ENCODE assay signal across 8 mouse cellular contexts in the genomic region with DNA sequence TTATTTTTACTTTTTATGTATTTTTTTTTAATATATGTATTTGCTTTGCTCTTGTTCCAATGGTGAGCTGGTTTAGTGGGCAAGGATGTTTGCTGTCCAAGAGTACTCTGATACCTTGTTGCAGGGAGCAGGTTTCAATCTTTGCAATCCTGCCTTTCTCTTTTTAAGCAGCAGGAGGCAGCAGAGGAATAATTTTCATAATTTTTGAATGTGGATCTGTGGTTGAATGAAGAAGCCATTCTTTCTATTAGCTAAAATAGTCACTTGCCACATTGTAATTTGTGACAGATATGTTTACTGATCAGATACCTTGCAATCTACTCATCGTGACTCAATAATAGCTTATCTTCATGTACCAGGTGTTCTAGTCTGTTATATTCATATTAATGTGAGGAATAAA.
A peak's percentile ranks its signal among the peaks of the same experiment; 100 is the strongest.
DNase-seq lines count a peak whose midpoint lies in the region; ATAC-seq and TF ChIP-seq lines count a peak whose summit lies in the region.
"Had no signal": no experiment of that assay in that cellular context is flagged by ENCODE, and none has a peak within 500 bp of the region (broad histone marks: within the 10 kb centered on the region; RNA-seq: fewer than 3 reads in every experiment).

No protein-coding gene starts in this region.

- DNase-seq in urinary bladder, postnatal 25 days (ENCODE audit: low spot score): peak; percentile 43
- no peak for DNase-seq in urinary bladder, adult 2 months (ENCODE audit: low spot score)
- peak; percentile 63 to 73 for DNase-seq in cerebellum, postnatal 10 days
- peak; percentile 21 for DNase-seq in layer of hippocampus, adult 9-11 months
- peak; percentile 22 for DNase-seq in thymus, postnatal 4 days

- H3K4me1 ChIP-seq in intestine, postnatal 0 days (replicated peaks; ENCODE audit: control insufficient read depth, insufficient read depth, low read length): no peaks in the 10 kb centered on the region
- no peaks in the 10 kb centered on the region for H3K4me1 ChIP-seq in intestine, embryonic 15.5 days (replicated peaks)

- ATAC-seq in intestine, postnatal 0 days: no peak
- ATAC-seq in intestine, embryonic 15.5 days: no peak

- H3K36me3 ChIP-seq in intestine, postnatal 0 days (ENCODE audit: control insufficient read depth, insufficient read depth): no peaks in the 10 kb centered on the region
- no peaks in the 10 kb centered on the region for H3K36me3 ChIP-seq in intestine, embryonic 15.5 days
- H3K36me3 ChIP-seq: neural tube, embryonic 13.5 days had no signal

- 56% methylated on average over 1 of the region's 1 CpGs for WGBS in intestine, postnatal 0 days
- WGBS in intestine, embryonic 15.5 days: 63% methylated on average over 1 of the region's 1 CpGs

- H3K4me3 ChIP-seq in intestine, postnatal 0 days (ENCODE audit: low read depth, low read length): no peak overlapping the region
- no peak overlapping the region for H3K4me3 ChIP-seq in intestine, embryonic 15.5 days (replicated peaks)
- H3K4me3 ChIP-seq: neural tube, embryonic 13.5 days had no signal

- no peaks in the 10 kb centered on the region for H3K27me3 ChIP-seq in intestine, postnatal 0 days (replicated peaks; ENCODE audit: control insufficient read depth, insufficient read depth, low read length)
- no peaks in the 10 kb centered on the region for H3K27me3 ChIP-seq in intestine, embryonic 15.5 days (replicated peaks)
- H3K27me3 ChIP-seq: neural tube, embryonic 13.5 days had no signal

- no peak overlapping the region for H3K4me2 ChIP-seq in intestine, postnatal 0 days (replicated peaks; ENCODE audit: low read depth)
- H3K4me2 ChIP-seq in intestine, embryonic 15.5 days (replicated peaks): no peak overlapping the region
- H3K4me2 ChIP-seq: neural tube, embryonic 13.5 days had no signal

- peak; percentile 74 for TF ChIP-seq CTCF in intestine, postnatal 0 days (IDR thresholded peaks at IDR 0.05; ENCODE audit: low read depth)

- H3K9me3 ChIP-seq in intestine, postnatal 0 days (ENCODE audit: control insufficient read depth): no peaks in the 10 kb centered on the region
- no peaks in the 10 kb centered on the region for H3K9me3 ChIP-seq in intestine, embryonic 15.5 days
- H3K9me3 ChIP-seq: neural tube, embryonic 13.5 days had no signal

- no peak overlapping the region for H3K9ac ChIP-seq in intestine, postnatal 0 days (ENCODE audit: low read depth, low read length)
- no peak overlapping the region for H3K9ac ChIP-seq in intestine, embryonic 15.5 days
- H3K9ac ChIP-seq: neural tube, embryonic 13.5 days had no signal

- no peak overlapping the region for H3K27ac ChIP-seq in intestine, postnatal 0 days (ENCODE audit: low read depth, low read length)
- H3K27ac ChIP-seq in intestine, embryonic 15.5 days: no peak overlapping the region
- H3K27ac ChIP-seq: neural tube, embryonic 13.5 days had no signal
